Mouse (Mus musculus): Measurements from ENCODE around the gene Dll1. TPM values are rescaled to one million over a fixed set of nuclear protein-coding genes. Genes with fewer than 3 reads are reported as not detected.
A peak's percentile ranks its signal among the peaks of the same experiment; 100 is the strongest.

Gene Dll1
- total RNA-seq (2021): 10 to 100 TPM in 1 of 2 experiments, 1 to 10 TPM in 1; 6.6 to 15.7 TPM
- long read RNA-seq, experiment 1, partial matches to known transcripts: 0 of 3 reads
- long read RNA-seq, experiment 1, other reads (novel, unspliced or antisense): 0 of 3 reads
- long read RNA-seq, experiment 2, transcript Dll1-201 (11 exons, 3,581 nt): major isoform, 29 of 49 reads
- long read RNA-seq, experiment 2, partial matches to known transcripts: 19 of 49 reads
- long read RNA-seq, experiment 2, other reads (novel, unspliced or antisense): 1 of 49 reads

DNA sequence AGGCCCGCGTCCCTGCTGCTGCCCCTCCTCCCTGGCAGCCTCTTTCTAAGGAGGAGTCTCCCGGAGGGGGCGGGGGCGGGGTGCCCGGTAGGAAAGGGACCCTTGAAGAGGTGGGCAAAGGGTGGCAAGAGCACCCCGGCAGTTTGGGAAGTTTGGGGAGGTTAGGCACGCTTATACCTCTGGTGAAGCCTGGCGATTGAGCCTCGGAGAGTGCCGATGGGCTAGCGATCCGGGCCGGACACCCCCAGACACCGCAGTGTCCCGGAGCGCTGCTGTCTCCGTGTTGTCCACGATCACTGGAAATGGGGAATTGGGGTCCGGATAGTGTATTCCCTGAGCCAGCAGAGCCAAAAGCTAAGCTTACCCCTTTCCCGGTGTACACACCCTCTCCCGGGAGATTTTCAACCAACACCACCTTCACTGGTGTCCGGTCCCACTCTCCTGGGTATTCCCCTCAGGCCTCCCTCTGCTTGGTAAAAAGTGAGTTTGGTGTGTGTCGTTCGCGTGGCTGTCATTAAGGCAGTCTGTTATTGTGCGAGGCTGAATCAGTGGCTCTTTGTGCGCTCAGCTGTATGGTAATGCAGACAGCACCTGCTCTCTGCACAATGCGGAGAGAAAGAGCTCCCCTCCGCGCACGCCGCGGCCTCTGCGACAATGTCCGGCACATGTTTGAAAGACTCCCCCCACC is at the start of gene Dll1:
Gene Dll1 (minus strand): TSS at position 379 of the 688 bp plus-strand sequence.
- DNase-seq (ENCODE audit: low spot score in 2 of 2): no peak

DNA sequence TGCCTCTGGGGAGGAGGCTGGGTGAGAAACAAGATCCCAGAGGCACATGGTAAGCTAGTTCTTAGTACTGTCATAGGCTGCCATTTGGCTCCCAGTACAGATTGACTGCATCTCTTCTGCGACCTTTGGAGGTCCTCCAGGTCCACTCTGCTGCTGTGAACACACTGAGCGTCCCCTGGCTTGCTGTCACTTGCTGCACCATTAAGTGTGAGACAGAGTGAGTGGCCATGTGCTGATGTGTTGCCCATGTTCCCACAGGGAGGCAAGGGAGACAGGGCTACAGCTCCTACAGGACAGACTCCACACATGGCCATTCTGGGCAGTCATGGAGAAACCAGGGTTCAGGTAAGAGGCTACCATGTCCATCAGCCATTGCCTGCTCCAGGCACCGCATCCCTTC is 49.3 kb upstream of the Dll1 start:
- DNase-seq (ENCODE audit: low spot score in 2 of 2): no peak

DNA sequence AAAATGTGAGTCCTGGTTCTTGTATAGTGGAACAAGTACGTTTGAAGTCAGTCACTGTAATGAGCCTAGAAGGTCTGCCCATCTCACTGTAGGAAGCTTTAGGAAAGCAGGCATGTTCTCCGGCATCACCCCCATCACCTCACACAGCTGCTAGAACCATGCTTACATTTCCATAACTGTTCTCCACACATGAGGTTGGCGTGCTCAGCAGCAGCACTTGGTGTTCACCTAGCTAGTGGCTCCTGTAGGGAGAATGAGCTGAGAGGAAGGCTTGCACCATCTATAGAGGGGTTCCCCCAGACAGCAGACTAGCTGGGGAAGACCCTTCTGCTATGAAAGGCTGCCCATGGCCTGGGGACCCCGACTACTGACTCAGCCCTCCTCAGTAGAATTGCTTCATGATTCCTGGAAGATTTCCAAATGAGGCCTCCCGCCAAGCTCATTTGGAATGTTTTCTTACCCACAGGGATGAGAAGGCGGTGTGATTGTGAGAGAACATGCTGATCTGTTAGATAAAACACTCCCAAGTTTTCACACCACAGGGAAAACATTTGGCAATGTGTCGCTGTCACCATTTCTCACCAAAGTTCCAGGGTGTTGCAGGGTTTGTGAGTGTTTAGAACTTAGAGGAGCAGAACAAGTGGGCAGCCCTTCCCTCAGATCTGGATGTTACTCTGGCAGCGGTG is 46.6 kb upstream of the Dll1 start:
- no peak for DNase-seq (ENCODE audit: low spot score in 2 of 2)

DNA sequence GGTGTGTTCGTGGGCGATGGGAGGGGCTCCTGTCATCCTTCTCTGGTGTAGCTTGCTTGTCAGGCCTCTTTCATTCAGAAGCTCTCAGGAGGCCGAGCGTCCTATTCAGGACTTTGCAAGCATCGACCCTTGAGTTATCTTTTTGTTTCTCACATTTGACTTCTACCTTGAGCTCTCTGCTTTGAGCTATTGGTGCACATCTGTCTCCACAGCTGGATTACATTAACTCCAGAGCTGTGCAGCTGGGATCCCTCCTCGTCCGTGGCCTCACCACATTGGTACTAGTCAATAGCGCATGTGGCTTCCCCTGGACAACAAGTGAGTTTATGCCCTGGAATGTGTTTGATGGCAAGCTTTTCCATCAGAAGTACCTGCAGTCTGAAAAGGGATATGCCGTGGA is 46.0 kb upstream of the Dll1 start:
- DNase-seq (ENCODE audit: low spot score in 2 of 2): no peak

DNA sequence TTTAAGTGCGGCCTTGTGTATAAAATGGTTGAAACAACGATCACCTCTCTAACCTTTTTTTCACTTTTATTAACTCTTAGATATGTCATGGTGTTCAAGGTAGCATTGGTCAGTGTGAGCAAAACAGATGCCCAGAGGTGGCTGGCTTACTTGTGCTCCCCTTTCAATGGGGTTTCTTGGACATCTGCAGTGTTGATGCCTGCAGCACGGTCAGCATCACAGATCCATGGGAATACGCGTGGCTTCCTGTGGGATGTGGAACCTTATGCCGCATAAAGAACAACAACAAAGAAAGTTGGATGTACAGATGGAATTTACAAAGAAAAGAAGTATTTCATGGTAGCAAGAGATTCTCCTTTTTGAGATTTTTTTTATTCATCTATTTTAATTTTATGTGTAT is 44.8 kb upstream of the Dll1 start:
- no peak for DNase-seq (ENCODE audit: low spot score in 2 of 2)

DNA sequence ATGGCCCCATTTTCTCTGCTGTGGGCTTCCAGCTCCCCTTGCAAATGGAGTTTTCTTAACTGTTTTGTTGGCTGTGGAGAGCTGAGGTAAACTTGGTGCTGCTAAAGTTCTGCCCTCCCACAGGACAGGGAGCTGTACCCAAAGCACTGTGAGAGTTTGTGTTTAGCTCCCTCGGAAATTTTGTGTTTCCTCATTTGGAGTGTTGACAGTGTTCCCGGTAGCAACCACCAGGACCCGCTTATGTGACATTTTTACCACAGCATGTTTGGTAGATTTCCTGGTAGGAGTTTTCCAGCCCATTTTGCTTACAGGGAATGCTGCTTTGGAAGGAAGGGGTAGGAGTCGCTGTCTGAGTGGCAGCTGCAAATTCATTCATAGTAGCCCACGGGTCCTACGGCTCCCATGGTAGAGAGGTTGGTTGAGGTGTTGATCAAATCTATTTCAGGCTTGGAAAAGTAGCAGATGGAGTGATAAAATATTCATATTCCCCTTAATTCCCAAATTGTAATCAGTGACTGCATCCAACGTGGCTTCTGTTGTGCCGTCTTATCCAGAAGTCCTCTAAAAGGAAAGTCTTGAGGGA is 43.4 kb upstream of the Dll1 start:
- DNase-seq (ENCODE audit: low spot score in 2 of 2): no peak

DNA sequence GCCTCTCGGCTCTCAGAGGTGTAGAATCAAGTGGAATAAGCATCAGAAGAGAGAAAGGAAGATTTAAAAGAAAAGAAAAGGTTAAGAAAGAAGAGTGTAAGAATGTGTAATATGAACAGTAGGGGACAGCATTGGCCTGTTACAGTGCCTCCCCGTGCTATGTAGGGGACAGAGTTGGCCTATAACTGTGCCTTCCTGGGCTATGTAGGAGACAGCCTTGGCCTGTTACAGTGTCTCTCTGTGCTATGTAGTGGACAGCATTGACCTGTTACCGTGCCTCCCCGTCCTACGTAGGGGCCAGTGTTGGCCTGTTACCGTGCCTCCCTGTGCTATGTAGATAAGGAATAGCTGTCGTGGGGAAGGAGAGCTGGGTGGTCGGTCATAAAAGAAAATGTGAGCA is 42.9 kb upstream of the Dll1 start:
- DNase-seq (ENCODE audit: low spot score in 2 of 2): no peak

DNA sequence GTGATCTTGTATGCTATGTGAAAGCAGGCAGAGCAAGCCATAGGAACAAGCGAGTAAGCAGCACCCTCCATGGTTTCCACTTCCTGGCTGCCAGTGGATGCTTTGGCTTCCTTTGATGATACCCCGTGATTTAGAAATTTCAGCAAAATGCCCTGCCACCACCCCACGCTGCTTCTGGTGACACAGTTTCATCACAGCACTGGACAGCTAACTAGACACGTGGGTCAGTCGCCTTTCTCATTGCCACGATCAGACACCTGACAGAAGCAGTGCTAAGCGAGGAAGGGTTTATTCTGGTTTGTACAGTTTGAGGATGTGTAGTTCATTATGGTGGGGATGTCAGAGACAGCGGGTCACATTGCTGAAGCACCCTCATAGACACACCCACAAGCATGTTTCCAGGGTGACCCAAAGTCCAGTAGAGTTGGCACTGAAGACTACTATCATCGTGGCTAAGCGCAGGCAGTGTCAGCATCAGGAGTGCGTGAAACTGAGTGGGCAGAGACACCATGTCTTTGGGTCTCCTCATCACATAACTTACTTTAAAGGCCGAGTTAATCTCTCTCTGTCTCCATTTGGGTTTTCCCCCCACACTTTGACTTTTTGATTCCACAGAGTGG is 40.0 kb upstream of the Dll1 start:
- no peak for DNase-seq (ENCODE audit: low spot score in 2 of 2)

GRCm38 (mm10) chr17:15410861-15411260 is 34.2 kb upstream of the Dll1 start:
- no peak for DNase-seq (ENCODE audit: low spot score in 2 of 2)

DNA sequence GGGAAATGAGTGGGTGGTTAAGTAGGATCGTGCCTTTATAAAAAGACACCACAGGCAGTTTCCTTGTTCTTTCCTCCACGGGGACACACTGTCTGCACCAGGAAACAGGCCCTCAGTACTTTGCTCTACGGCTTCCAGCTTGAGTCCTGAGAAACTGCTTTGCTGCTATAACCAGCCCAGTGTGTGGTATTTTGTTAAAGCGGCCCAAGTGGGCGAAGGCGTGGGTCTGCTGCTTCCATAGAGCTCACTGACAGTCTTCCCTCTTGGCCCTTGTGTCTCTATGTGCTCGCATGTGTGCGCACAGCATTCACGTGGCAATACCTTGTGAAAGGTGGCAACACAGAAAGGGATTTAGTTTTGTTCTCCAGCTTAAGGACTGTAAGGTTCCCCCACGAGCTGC is 32.6 kb upstream of the Dll1 start:
- no peak for DNase-seq (ENCODE audit: low spot score in 2 of 2)

GRCm38 (mm10) chr17:15406576-15406975 is 29.9 kb upstream of the Dll1 start:
- no peak for DNase-seq (ENCODE audit: low spot score in 2 of 2)

GRCm38 (mm10) chr17:15401716-15402115 is 25.0 kb upstream of the Dll1 start:
- no peak for DNase-seq (ENCODE audit: low spot score in 2 of 2)

GRCm38 (mm10) chr17:15395997-15396675 is 19.5 kb upstream of the Dll1 start, which contains the start of gene Fam120b:
TSS of gene Fam120b (plus strand) at chr17:15396202.
- DNase-seq (ENCODE audit: low spot score in 2 of 2): peak; percentile 43 to 71

DNA sequence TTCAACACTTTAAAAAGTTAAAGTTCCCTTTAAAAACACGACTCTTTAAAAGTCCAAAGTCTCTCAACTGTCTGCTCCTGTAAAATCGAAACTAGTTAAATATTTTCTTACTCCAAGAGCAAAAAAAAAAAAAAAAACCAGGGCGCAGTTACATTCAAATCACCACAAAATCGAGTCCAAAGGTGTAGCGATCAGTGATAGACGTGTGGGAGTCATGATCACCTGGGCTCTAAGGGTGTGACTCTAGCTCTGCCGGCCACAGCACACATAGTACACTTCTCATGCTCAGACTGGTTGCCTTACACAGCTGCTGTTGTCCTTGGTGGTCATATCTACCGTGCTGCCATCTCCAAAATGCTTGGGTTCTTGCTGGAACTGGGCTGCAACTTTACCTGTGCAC is 12.7 kb upstream of the Dll1 start:
- DNase-seq (ENCODE audit: low spot score in 2 of 2): no peak

- DNase-seq (ENCODE audit: low spot score in 2 of 2): no peak
Observed at GRCm38 (mm10) chr17:15388892-15389291, 12.2 kb upstream of the Dll1 start.

DNA sequence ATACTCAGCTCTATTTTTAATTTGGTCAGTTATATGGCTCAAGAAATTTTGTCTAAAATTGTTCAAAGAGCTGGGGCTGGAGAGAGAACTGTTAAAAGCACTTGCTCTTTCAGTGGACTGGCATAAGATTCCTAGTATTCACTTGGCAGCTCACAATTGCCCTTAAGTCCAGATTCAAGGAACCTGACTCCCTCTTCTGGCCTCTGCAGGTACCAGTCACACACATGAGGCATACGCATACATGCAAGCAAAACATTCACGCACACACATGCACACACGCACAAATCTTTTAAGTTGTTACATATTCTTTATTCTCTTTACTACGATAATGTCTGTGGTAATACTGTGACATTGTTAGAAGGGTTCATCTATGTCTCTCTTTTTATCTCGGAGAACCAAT is 6.7 kb upstream of the Dll1 start:
- DNase-seq (ENCODE audit: low spot score in 2 of 2): no peak

DNA sequence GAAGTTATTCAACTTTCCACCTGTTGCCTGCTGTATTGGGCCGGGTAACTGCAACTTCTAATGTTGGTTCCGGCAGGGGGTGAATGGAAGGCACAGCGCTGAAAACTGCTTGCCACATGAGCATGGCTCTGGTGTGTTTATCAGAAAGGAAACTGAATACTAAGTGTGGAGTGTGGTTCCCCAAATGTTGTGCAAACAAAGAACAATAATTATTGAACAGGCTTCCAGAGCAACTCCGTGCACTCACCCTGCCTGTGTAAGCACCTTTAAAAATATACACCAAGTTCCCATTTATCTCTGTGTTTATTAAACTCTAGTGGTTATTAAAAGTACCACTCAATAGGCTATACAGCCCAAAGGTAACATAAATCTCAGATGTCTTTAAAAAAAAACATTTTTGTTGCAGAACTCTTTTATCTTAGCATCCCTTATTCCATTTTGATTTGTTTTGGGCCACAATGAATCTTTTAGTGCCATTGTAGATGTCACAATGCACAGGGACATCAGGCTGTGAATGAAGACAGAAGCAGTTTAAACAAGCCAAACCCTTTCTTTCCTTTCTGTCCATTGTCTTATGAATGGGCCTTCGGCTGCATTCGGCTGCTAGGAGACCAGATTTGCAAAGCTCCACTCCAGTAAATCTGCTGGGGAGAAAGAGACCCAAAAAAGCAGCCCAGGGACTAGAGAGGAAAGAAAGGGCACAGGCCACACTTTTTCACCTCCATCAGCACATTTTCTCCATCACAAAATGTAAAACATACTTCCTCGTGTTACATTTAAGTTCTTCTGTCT is 5.4 kb upstream of the Dll1 start:
- no peak for DNase-seq (ENCODE audit: low spot score in 2 of 2)

GRCm38 (mm10) chr17:15381092-15381860 is 4.6 kb upstream of the Dll1 start:
- DNase-seq (ENCODE audit: low spot score in 2 of 2): no peak

DNA sequence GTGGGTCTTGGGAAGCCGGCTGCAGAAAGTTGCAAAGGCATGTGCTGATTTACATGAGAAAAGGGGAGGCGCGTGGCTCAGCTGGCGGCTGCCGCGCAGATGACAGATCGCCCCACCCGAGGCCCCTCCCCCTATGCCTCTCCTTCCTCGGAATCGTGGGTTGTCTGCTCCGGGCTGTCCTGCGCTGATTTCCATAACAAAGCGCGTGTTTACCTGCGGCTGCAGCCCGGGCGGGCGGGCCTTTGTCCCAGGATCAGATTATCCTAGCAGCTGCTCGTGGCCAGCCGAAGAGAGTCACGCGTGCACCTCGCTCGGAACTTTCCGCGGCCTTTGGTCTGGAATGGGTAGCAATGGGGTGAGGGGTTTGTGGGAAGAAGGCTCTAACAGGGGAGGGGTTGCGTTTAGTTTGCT is 4.0 kb upstream of the Dll1 start:
- no peak for DNase-seq (ENCODE audit: low spot score in 2 of 2)

Measured in adrenal gland, postnatal 4 days (tissue).